Mouse (Mus musculus) cortical plate, adult 2 months (tissue): Measurements from ENCODE around the gene Nob1. TPM values are rescaled to one million over a fixed set of nuclear protein-coding genes. Genes with fewer than 3 reads are reported as not detected.

ENCODE experiments used
- H3K27ac ChIP-seq: fragments of 200-500 bp; 2 replicates; pipeline ENCODE4 v1.5.1; 2012; ENCODE audit warnings: low read length, control low read depth, inconsistent platforms; ENCODE audit not compliant: insufficient read depth
- H3K4me1 ChIP-seq: fragments of 200-500 bp; 2 replicates; pipeline ENCODE4 v1.6.1; 2011; ENCODE audit warnings: low read length; ENCODE audit not compliant: control insufficient read depth, insufficient read depth
- H3K4me3 ChIP-seq: fragments of 200-500 bp; 2 replicates; pipeline ENCODE4 v1.5.1; 2011; ENCODE audit warnings: mild to moderate bottlenecking, low read length, control low read depth; ENCODE audit not compliant: insufficient read depth
- CTCF ChIP-seq: fragments of 200-500 bp; IDR thresholded peaks from 2 replicates; pipeline ENCODE4 v1.5.1; 2011; ENCODE audit warnings: mild to moderate bottlenecking, control low read depth, low read length; ENCODE audit not compliant: insufficient read depth; ENCODE audit errors: extremely low read depth
- POLR2A ChIP-seq: fragments of 200-500 bp; IDR thresholded peaks from 2 replicates; pipeline ENCODE4 v1.6.1; 2011; ENCODE audit warnings: mild to moderate bottlenecking, low read length, control low read depth; ENCODE audit not compliant: insufficient read depth; ENCODE audit errors: extremely low read depth
- polyA plus RNA-seq: library from polyadenylated mRNA; depleted of rRNA; stranded (reverse); fragments of >200 nt; gene quantifications from 2 replicates; pipeline ENCODE4 v1.2.3, GENCODE M21; 2012

Gene Nob1
- polyA plus RNA-seq, 1 experiment: 54.1 TPM

DNA sequence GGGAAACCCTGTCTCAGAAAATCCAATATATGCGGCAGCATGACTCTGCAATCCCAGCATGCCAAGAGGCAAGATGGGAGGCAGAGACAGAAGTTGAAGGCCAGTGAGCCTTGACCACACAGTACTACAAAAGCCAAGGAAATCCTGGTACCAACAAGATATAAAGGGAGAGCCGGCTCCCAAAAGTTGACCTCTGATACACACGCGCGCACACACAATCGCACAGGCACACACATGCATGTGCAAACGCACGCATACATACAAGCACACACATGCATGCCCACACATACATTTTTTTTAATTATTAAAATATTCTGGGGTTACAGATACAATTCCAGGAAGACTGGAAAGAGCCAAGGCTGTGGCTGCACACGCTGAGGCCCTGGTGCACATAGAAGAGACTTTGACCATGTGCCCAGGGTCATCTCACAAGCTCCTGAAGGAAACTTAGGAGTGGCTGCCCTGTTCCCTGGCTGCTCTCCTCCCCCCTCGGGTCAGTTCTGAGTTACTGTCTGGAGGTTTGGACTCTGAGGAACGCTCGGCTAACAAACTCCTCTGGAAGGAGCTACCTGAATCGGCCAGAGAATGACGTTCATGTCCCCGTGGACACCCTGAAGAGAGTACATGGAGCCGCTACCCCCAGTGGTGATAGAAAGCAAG, 34.2 kb downstream of the Nob1 start:
- H3K27ac ChIP-seq: no peak overlapping the region
- H3K4me3 ChIP-seq: no peak overlapping the region
- no peak for TF ChIP-seq POLR2A
- TF ChIP-seq CTCF: no peak
- H3K4me1 ChIP-seq: no peaks in the 10 kb centered on the region

GRCm38 (mm10) chr8:107389557-107389956, 35.3 kb downstream of the Nob1 start:
- Histone ChIP-seq H3K4me1 (no peaks in the 10 kb centered on the region), H3K27ac (no peak overlapping the region), H3K4me3 (no peak overlapping the region)
- TF ChIP-seq CTCF (no peak), POLR2A (no peak)

- Histone ChIP-seq H3K4me1 (no peaks in the 10 kb centered on the region), H3K4me3 (no peak overlapping the region), H3K27ac (no peak overlapping the region)
- TF ChIP-seq CTCF (peak; percentile 22; the same call in 1 of the 2 replicates), POLR2A (no peak)
Measured at GRCm38 (mm10) chr8:107387861-107388260, 37.0 kb downstream of the Nob1 start.

DNA sequence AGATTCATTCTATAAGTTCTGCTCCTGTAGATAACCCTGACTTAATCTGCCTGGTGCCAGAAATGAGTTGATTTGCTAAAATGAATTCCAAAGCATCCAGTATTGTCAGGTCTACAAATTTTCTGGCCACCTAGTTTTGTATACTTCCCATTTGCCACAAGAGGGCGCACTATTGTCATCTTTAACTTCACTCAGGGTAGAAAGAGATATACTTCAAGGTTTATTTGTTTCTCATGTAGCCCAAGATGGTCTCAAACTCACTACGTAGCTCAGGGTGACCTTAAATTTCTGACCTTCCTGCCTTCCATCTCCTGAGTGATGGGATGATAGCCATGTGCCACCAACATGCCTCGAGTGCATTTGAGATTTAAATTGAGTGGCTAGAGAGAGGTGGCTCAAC, 38.2 kb downstream of the Nob1 start:
- TF ChIP-seq CTCF (0 out of 2 replicates have a peak, but pooled peaks have one; percentile 10), POLR2A (no peak)
- Histone ChIP-seq H3K4me1 (no peaks in the 10 kb centered on the region), H3K4me3 (no peak overlapping the region), H3K27ac (no peak overlapping the region)

- no peaks in the 10 kb centered on the region for H3K4me1 ChIP-seq
- TF ChIP-seq CTCF (no peak), POLR2A (no peak)
- H3K27ac ChIP-seq: no peak overlapping the region
- no peak overlapping the region for H3K4me3 ChIP-seq
Measured at GRCm38 (mm10) chr8:107386171-107386570, 38.7 kb downstream of the Nob1 start.

GRCm38 (mm10) chr8:107385063-107385462, 39.8 kb downstream of the Nob1 start:
- H3K4me3 ChIP-seq: no peak overlapping the region
- H3K27ac ChIP-seq: no peak overlapping the region
- TF ChIP-seq CTCF (no peak), POLR2A (no peak)
- H3K4me1 ChIP-seq: no peaks in the 10 kb centered on the region

DNA sequence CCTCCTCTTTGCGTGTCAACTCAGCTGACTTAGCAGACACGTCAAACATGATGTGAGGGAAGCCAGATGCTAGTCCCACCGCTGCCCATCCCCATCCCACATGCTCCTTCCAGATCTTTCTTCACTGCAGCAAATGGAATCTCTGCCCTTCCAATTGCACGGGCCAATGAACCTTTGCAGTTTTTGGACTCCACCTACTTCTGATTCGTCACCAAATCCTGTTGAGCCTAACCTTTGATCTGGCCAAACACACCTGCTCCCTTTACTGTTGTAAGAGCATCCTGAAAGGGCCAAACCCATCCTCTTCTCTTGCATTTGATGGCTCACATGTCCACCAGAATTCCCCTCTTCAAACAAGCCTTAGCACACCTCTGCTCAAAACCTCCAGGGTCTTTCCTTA, 40.2 kb downstream of the Nob1 start:
- no peak overlapping the region for H3K4me3 ChIP-seq
- no peaks in the 10 kb centered on the region for H3K4me1 ChIP-seq
- no peak overlapping the region for H3K27ac ChIP-seq
- TF ChIP-seq CTCF (no peak), POLR2A (no peak)

GRCm38 (mm10) chr8:107382898-107383297, 42.0 kb downstream of the Nob1 start:
- TF ChIP-seq POLR2A: no peak
- TF ChIP-seq CTCF: no peak
- H3K4me3 ChIP-seq: no peak overlapping the region
- H3K27ac ChIP-seq: no peak overlapping the region
- no peaks in the 10 kb centered on the region for H3K4me1 ChIP-seq

- TF ChIP-seq POLR2A: no peak
- TF ChIP-seq CTCF: no peak
- Histone ChIP-seq H3K4me3 (no peak overlapping the region), H3K27ac (no peak overlapping the region), H3K4me1 (no peaks in the 10 kb centered on the region)
Measured at GRCm38 (mm10) chr8:107381666-107382065, 43.2 kb downstream of the Nob1 start.

- Histone ChIP-seq H3K4me1 (no peaks in the 10 kb centered on the region), H3K27ac (no peak overlapping the region), H3K4me3 (no peak overlapping the region)
- TF ChIP-seq POLR2A: no peak
Measured at GRCm38 (mm10) chr8:107380734-107381133, 44.1 kb downstream of the Nob1 start.

DNA sequence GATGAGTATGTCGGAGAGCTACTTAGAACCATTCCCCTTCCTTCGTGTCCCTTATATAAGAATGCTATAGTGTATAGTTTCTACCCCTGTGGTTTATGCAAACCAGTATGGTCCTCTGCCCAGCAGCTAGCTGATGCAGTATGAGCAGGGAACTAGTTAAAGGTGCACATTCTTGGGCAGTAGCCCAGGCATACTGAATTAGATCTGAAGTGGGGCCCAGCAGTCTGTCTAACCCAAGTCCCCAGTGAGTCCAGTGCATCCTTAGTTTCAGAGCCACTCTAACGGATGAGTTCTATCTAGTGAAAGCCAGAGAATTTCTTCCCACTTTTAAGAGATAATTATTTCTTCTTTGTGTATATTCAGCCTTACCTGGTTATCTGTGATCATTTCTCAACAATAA, 47.5 kb downstream of the Nob1 start:
- no peak for TF ChIP-seq CTCF
- no peak for TF ChIP-seq POLR2A
- Histone ChIP-seq H3K27ac (no peak overlapping the region), H3K4me3 (no peak overlapping the region), H3K4me1 (no peaks in the 10 kb centered on the region; the same call in 1 of the 2 replicates)
